Mouse (Mus musculus) E14TG2a.4 (cell line): Measurements from ENCODE around the gene Olfr782.
"Not testable (repeated sequence)": the region's sequence is repeated elsewhere in the genome, so short reads cannot be mapped to it uniquely, and the experiment has no call there.

Experiments used
- H3K27me3 ChIP-seq: 2 replicates; pipeline ENCODE4 v1.6.1; 2014; ENCODE audit warnings: low read length, control low read depth; ENCODE audit not compliant: insufficient read depth
- H3K36me3 ChIP-seq: 2 replicates; pipeline ENCODE4 v1.6.1; 2014; ENCODE audit warnings: low read length, control low read depth; ENCODE audit not compliant: insufficient read depth
- H3K4me1 ChIP-seq: replicated peaks from 2 replicates; pipeline ENCODE4 v1.6.1; 2014; ENCODE audit warnings: low read depth, low read length, control low read depth
- H3K4me3 ChIP-seq: replicated peaks from 2 replicates; pipeline ENCODE4 v1.5.1; 2014; ENCODE audit warnings: mild to moderate bottlenecking, low read length
- H3K9me3 ChIP-seq: 2 replicates; pipeline ENCODE4 v1.6.1; 2014; ENCODE audit warnings: low read length, control low read depth
- CTCF ChIP-seq: conservative IDR thresholded peaks from 2 replicates; pipeline ENCODE4 v1.5.1; 2014; ENCODE audit warnings: low read length
- NANOG ChIP-seq: IDR thresholded peaks from 2 replicates; pipeline ENCODE4 v1.6.1; 2014; ENCODE audit warnings: borderline replicate concordance, low read length, mixed read lengths
- POU5F1 ChIP-seq: IDR thresholded peaks from 2 replicates; pipeline ENCODE4 v1.6.1; 2014; ENCODE audit warnings: low read length, borderline replicate concordance

Olfr782 gene

GRCm38 (mm10) chr10:129348550-129348949, at the start of gene Olfr782:
Olfr782 (plus strand) TSS chr10:129348850.
- Histone ChIP-seq H3K4me1 (no peaks in the 10 kb centered on the region), H3K27me3 (no peaks in the 10 kb centered on the region), H3K4me3 (no peak within 1 kb of the TSS), H3K9me3 (peaks cover under 1% of the 10 kb centered on the region; the same call in 1 of the 2 replicates), H3K36me3 (no peaks in the 10 kb centered on the region)
- TF ChIP-seq NANOG = no peak
- no peak for TF ChIP-seq POU5F1
- TF ChIP-seq CTCF = no peak

GRCm38 (mm10) chr10:129312973-129313372, 35.7 kb upstream of the Olfr782 start:
- H3K4me1 ChIP-seq, H3K9me3 ChIP-seq, H3K4me3 ChIP-seq, H3K27me3 ChIP-seq, H3K36me3 ChIP-seq: not testable (repeated sequence)

GRCm38 (mm10) chr10:129313521-129313920, 35.1 kb upstream of the Olfr782 start:
- not testable (repeated sequence) for H3K36me3 ChIP-seq, H3K27me3 ChIP-seq, H3K4me1 ChIP-seq, H3K9me3 ChIP-seq, H3K4me3 ChIP-seq

DNA sequence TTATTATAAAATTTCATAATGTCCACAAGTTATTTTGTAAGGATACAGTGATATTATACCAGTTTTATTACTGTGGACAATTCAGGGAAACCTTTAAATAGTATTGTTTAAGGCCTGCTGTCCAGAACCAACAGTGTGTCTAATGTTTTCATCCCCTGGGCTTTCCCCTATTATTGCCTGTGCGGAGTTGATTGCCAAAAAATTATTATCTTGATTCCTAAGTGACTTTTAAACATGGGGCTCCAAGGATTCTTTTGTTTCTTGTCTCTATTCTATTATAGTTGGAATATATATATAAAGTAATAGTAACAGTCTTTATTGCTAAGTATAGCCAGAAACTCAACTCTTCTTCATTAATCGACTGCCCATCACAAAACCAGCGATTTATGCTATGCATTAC, 30.8 kb upstream of the Olfr782 start, which contains the start of gene Olfr780:
Gene Olfr780, plus strand, starts transcription at position 301 of the 400 bp plus-strand sequence.
- Histone ChIP-seq H3K9me3 (no peaks in the 10 kb centered on the region), H3K36me3 (no peaks in the 10 kb centered on the region), H3K4me1 (no peaks in the 10 kb centered on the region), H3K4me3 (no peak within 1 kb of the TSS), H3K27me3 (no peaks in the 10 kb centered on the region)
- TF ChIP-seq CTCF (no peak), NANOG (no peak), POU5F1 (no peak)

- Histone ChIP-seq H3K9me3 (no peaks in the 10 kb centered on the region), H3K36me3 (no peaks in the 10 kb centered on the region)
- TF ChIP-seq POU5F1 (no peak), NANOG (no peak), CTCF (no peak)
Observed at GRCm38 (mm10) chr10:129328554-129328953, 20.1 kb upstream of the Olfr782 start, which contains the start of gene Olfr781. Olfr781 (plus strand) TSS chr10:129328854.

DNA sequence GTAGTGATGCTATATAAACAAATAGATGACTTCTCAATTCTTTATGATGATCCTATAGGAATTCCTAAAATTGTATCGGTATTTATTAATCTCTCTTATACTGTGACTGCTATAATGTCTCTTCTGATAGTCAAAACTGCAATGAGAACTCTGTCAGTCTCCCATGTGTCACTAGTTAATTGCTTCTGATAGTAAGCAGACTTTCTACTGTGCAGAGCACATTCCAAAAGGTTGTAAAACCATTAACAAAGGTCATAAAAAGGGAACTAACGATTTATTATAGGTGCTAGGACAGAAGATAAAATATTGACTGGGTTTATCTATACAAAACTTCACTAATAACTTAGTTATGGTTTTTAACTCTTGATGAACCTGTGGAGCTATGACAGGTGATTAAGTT, 3.8 kb downstream of the Olfr782 start:
- H3K9me3 ChIP-seq = peaks cover 36% of the 10 kb centered on the region
- not testable (repeated sequence) for H3K27me3 ChIP-seq, H3K4me3 ChIP-seq, H3K4me1 ChIP-seq, H3K36me3 ChIP-seq

More at GRCm38 (mm10) chr10:129328554-129328953, 20.1 kb upstream of the Olfr782 start, which contains the start of gene Olfr781:
- Histone ChIP-seq H3K4me1 (no peaks in the 10 kb centered on the region), H3K4me3 (no peak within 1 kb of the TSS), H3K27me3 (no peaks in the 10 kb centered on the region)

DNA sequence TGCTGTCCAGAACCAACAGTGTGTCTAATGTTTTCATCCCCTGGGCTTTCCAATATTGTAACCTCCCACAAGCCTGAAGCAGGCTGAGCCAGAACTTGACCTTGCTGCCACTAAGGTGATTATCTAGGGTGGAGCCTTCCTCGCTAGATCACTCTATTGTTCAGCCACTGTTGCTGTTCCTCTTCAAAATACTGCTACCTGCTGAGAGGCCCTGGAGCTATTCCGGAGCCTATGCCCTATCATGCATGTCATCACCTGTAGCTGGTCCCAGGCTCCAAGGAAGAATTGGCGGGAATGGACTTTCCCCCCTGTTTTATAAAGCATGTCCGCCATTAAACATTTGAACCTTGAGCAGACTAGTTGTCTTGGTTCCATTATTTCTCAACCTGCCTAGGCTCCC, 7.8 kb downstream of the Olfr782 start:
- not testable (repeated sequence) for H3K27me3 ChIP-seq, H3K4me1 ChIP-seq, H3K36me3 ChIP-seq, H3K4me3 ChIP-seq
- H3K9me3 ChIP-seq = peaks cover 74% of the 10 kb centered on the region

GRCm38 (mm10) chr10:129357307-129357706, 8.7 kb downstream of the Olfr782 start:
- Histone ChIP-seq H3K36me3 (no peaks in the 10 kb centered on the region), H3K4me1 (no peaks in the 10 kb centered on the region), H3K27me3 (no peaks in the 10 kb centered on the region), H3K9me3 (peaks cover 82% of the 10 kb centered on the region), H3K4me3 (no peak overlapping the region)
- TF ChIP-seq POU5F1 (no peak), CTCF (no peak), NANOG (no peak)

DNA sequence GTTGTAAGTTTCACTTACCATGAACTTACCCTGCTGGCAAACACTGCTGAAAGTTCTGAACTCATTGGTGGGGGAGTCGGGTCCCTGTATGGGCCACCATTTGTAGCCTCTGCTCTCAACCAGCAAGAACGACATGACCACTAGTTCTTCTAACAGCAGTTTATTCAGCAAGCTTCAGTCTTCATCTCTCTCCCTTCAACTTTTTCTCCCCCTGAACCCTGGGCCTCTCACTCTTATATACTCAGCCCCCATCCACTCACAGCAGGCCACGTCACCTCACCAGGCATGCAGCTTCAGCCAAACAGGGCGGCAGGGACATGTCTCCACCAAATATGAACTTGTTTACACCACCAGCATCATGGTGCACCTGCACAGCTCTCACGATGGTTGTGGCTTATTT, 25.4 kb downstream of the Olfr782 start:
- peaks cover 88% of the 10 kb centered on the region for H3K9me3 ChIP-seq
- H3K27me3 ChIP-seq, H3K36me3 ChIP-seq, H3K4me3 ChIP-seq, H3K4me1 ChIP-seq: not testable (repeated sequence)

DNA sequence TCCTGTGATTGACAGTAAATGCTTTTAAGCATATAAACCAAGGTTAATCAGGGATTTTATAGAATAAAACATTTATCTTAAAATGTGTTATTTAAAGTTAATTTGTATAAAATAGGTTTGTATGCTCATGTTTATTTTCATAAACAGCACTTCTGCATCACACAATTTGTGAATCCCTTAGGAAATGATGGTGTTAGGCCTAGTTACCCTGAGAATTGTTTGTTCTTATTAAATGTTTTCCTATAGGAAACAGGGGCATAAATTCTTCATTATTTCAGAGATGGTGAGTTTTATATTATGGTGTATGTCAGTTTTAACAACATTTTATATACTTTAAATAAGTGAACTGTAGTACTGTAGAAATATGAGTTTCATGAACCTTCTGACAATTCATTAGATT, 35.1 kb downstream of the Olfr782 start, which contains the start of gene Olfr784:
Gene Olfr784, plus strand, starts transcription at position 301 of the 400 bp plus-strand sequence.
- TF ChIP-seq POU5F1 = no peak
- no peak for TF ChIP-seq NANOG
- no peak for TF ChIP-seq CTCF
- Histone ChIP-seq H3K4me1 (no peaks in the 10 kb centered on the region), H3K4me3 (no peak within 1 kb of the TSS), H3K27me3 (no peaks in the 10 kb centered on the region), H3K36me3 (no peaks in the 10 kb centered on the region), H3K9me3 (peaks cover 52% of the 10 kb centered on the region)
